Comparison of ENCODE assay signal across 16 mouse cellular contexts in the genomic region with DNA sequence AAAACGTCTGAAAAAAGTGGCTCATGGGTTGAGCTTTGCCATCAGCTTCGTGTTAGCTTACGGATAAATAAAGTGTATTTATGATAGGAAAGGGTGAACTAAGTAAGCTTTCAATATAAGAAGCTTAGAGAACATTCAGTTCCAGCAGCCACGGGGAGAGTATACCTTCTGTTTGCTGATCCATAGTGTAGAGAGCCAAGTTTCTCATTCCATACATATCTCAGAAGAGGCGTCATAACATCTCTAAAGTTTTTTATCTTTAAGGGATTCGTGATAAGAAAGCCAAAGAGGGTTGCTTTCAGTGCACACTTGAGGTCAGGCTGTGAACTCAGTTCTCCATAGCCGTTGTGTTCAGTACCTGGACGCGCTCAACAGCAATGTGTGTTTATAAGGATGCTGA.
"Had no signal": no experiment of that assay in that cellular context is flagged by ENCODE, and none has a peak within 500 bp of the region (broad histone marks: within the 10 kb centered on the region; RNA-seq: fewer than 3 reads in every experiment).

No protein-coding gene starts in this region.

- H3K4me3 ChIP-seq: liver, embryonic 13.5 days; liver, embryonic 15.5 days; megakaryocyte, embryonic 14.5 days; midbrain, embryonic 13.5 days; midbrain, embryonic 15.5 days; neural tube, embryonic 12.5 days; stomach, embryonic 15.5 days had no signal

- H3K4me1 ChIP-seq: liver, embryonic 13.5 days; liver, embryonic 15.5 days; midbrain, embryonic 15.5 days; neural tube, embryonic 12.5 days; stomach, embryonic 15.5 days had no signal

- H3K9me3 ChIP-seq: liver, embryonic 13.5 days; liver, embryonic 15.5 days; midbrain, embryonic 13.5 days; midbrain, embryonic 15.5 days; neural tube, embryonic 12.5 days; stomach, embryonic 15.5 days had no signal

- DNase-seq: liver, embryonic 13.5 days; liver, postnatal 0 days; lung, embryonic 14.5 days; right cerebral cortex, postnatal 14 days; thymus, adult 2 months; thymus, postnatal 25 days; thymus, postnatal 4 days had no signal

- H3K4me2 ChIP-seq: liver, embryonic 13.5 days; liver, embryonic 15.5 days; lung, embryonic 14.5 days; midbrain, embryonic 11.5 days; midbrain, embryonic 13.5 days; midbrain, embryonic 15.5 days; neural tube, embryonic 12.5 days; stomach, embryonic 15.5 days had no signal

- ATAC-seq: liver, postnatal 0 days; midbrain, embryonic 13.5 days; midbrain, embryonic 15.5 days had no signal

- H3K36me3 ChIP-seq: liver, embryonic 13.5 days; liver, embryonic 15.5 days; midbrain, embryonic 15.5 days had no signal

- H3K27ac ChIP-seq: liver, embryonic 13.5 days; liver, embryonic 15.5 days; macrophage; midbrain, embryonic 13.5 days; midbrain, embryonic 15.5 days; neural tube, embryonic 12.5 days; stomach, embryonic 15.5 days; stomach, postnatal 0 days had no signal

- H3K9ac ChIP-seq: liver, embryonic 13.5 days; liver, embryonic 15.5 days; liver, postnatal 0 days; lung, embryonic 14.5 days; midbrain, embryonic 13.5 days; midbrain, embryonic 15.5 days; neural tube, embryonic 12.5 days; stomach, embryonic 15.5 days had no signal

- H3K27me3 ChIP-seq: liver, embryonic 13.5 days; liver, embryonic 15.5 days; midbrain, embryonic 13.5 days; midbrain, embryonic 15.5 days; neural tube, embryonic 12.5 days; stomach, embryonic 15.5 days had no signal
